Mouse (Mus musculus): ENCODE results near the gene Midn.
A peak's percentile ranks its signal among the peaks of the same experiment; 100 is the strongest.

The Midn gene

DNA sequence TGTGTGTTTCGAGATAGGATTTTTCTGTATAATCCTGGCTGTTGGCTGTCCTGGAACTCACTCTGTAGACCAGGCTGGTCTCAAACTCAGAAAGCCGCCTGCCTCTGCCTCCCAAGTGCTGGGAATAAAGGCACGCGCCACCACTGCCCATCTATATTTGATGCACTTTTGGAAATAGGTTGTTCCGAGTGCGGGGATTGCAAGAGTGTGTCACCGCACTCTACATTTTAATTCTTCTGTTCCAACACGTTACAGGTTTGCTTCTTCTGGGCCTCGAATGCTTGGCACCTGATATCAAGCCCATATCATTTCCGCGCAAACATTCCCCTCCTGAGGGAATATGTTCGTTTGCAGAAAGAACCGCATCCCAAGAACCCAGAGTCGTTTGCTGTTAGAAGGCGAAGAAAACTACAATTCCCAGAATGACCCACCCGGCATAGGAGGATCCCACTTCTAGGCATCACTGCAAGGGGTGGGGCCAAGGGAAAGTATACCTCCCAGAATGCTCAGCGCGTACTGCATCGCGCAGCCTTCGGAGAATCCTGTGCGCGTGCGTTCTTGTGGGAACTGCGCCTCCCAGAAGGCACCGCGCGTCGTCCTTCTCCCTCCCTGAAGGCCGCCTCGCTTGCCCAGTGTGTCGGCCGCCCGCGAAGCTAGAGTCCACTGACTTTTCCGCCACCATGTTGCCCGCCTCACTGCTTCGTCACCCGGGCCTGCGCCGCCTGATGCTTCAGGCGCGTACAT, 6.1 kb upstream of the Midn start:
- ATAC-seq (ENCODE audit: insufficient number of reproducible peaks, low FRiP score, low TSS enrichment), result peak; percentile 56

DNA sequence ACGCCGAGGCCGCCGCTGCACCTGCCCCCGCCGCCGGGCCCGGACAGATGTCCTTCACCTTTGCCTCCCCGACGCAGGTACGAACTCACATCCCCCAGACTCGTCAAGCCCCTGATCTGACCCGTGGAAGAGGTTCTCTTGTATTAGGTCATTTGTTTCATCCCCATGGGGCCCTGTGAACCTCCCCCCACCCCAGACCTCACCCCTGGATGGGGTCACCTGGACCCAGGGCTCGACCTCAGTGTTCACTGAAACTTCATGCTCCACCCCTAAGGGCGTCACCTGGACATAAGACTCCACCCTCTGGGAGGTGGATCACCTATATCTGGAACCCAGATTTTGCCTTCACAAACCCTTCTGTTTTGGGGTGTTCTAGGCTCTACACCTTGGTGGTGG, 5.5 kb upstream of the Midn start:
- no peak for ATAC-seq (ENCODE audit: insufficient number of reproducible peaks, low FRiP score, low TSS enrichment)

DNA sequence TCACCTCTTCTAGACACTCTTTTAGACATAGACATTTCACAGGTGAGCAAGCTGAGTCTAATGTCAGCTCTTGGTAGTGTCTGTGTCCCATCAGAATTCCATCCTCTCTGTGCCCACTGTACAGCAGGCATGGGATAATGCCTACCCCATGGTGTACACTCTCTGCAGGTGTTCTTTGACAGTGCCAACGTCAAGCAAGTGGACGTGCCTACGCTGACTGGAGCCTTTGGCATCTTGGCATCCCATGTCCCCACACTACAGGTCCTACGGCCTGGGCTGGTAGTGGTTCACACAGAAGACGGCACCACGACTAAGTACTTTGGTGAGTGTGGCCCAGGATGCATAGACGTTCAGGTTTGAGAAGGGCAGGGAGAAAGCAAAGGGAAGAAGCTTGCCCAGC, 4.4 kb upstream of the Midn start:
- ATAC-seq (ENCODE audit: insufficient number of reproducible peaks, low FRiP score, low TSS enrichment), result no peak

DNA sequence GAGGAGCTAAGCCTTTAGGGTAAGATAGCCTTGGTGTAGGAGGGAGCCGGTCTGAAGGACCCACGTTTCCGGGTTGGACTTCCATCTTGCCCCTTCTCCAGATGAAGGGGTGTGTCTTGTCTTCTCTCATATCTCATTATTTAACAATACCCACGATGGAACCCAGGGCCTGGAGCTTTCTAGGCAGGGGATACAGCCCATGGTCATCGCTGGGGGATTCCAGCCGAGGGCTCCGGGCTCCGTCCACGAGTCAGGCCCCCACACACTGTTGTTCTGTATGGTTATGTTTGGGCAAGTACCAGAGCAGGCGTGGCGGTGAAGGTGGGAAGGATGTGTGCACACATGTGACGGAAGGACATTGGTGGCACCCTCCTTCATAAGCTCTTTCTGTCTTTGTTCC, 3.9 kb upstream of the Midn start:
- ATAC-seq (ENCODE audit: insufficient number of reproducible peaks, low FRiP score, low TSS enrichment), result no peak

DNA sequence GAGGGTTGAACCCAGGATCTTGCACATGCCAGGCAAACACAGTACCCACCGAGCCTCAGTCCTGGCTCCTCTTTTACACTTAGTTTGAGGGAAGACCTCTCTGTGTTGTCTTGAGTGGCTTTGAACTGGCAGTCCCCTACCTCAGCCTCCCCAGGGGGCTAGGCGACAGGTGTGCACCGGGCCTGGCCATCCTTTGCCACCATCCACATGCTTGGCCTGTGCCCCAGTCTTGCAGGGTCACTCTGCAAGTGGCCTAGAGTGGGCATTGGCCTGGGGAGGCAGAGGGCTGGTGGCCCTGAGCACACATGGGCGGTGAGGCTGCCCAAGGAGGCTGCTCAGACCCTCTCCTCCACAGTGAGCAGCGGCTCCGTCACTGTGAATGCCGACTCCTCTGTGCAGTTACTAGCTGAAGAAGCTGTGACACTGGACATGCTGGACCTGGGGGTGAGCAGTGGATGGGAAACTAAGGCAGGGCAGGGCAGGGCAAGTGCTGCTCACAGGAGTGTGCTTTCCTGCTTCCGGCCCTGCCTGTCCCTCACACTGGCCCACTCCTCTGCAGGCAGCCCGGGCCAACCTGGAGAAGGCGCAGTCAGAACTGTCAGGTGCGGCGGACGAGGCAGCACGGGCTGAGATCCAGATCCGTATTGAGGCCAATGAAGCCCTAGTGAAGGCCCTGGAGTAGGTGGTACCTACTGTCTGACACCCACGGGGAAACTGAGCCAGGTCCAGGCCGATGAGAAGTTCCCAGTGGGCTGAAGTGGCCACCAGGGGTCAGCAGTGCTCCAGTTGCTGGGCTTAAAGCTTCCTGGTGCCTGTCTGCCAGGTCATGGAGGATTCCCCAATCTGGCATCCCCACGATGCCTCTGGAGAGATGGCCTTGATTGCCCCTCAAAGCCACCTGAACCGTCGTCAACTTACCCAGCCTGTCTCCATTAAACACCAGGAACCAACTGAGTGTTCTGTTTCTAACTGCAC, 2.9 kb upstream of the Midn start:
- ATAC-seq (ENCODE audit: insufficient number of reproducible peaks, low FRiP score, low TSS enrichment), result no peak

DNA sequence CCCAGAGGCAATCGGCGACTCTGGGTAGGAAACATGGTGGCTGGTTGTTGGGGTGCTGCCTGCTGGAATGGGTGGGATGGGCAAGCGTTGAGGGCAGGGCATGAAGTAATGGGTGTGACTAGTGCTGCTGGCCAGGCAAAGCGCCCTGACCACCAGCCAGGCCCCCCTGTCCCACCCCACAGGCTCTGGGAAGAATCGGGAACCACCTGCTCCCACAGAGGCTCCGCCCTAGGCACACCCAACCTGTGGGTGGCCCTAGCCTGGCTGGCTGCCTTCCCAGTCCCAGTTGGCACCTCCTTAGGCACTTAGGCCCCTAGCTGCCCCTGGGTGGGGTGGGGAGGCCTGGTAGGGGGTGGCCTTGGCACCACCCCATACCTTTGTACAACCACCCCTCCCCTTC, 2.2 kb upstream of the Midn start:
- ATAC-seq (ENCODE audit: insufficient number of reproducible peaks, low FRiP score, low TSS enrichment), result no peak

DNA sequence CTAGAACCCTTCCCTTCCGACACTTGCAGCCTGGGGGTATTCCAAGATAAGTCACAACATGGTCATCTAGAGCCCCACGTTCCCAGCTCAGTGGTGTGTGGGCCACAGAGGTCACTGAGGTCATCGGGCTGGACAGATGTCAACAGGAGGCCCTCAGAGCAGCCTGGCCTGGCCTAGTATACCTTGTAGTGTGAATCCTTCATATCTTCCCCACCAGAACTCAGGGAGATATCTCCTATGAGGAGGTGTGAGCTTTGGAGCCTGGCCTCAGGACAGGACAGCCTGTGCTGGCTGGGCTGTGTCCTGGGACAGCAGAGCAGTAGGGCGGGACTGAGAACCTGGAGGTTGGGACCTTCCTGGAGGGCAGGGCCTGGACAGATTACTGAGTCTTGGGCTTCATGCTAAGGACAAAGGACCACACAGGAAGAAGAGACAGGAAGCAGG, 1.5 kb upstream of the Midn start:
- no peak for ATAC-seq (ENCODE audit: insufficient number of reproducible peaks, low FRiP score, low TSS enrichment)

DNA sequence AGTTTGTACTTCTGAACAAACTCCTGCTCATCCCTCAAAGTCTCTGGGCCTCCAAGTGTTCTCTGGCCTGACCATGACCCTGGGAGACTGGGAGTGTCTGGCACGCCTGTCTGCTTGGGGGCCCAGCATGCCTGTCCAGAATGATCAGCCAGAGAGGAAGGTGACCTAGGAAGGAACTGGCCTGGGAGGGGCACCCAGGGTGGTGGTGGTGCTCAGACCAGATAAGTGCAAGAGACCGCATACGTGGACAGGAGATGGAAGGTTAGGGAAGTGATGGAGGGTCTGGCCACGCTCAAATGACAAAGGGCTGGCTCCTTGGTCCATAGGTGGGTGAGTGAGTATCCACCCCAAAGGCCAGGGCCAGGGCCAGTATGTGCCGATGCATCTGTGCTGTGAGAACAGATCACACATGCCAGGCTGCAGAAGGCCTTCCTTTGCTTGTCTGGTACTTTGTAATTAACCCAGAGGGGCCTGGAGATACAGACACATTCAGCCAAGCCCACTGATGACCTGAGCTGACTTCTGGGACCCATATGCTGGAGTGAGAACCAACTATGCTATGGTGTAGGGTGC, 840 bp upstream of the Midn start:
- ATAC-seq (ENCODE audit: insufficient number of reproducible peaks, low FRiP score, low TSS enrichment), result no peak

DNA sequence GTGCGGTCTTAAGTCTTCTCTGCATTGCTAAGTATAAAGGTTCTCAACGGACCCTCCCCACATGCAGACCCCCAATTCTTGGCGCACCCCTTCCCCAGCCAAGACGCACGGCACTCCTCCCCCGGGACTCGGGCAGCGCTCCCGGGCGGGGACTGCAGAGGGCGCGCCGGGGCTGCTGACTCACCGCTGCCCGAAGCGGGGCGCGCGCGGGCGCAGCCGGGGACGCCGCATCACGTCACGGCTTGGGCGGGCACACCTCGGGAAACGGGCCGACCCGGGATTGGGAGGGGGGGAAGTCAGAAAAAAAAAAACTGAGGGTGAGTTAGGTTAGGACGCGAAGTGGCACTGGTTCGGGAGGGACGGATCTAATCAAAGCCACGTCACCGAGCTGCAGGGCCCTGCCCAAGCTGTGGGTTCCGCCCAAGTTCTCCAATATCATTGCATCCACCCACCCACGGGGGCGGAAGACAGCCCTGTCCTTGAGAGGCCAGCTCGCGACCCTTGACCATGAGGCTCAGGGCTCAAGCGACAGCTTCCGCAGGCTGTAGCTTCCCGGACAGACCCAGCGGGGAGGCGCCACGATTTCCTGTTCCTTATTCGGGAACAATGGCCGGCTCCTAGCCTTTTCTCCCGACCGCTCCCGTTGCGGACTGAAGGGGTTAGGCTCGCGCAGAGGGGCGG, 678 bp downstream of the Midn start:
- peak; percentile 9; the same call in 1 of the 2 replicates for ATAC-seq (ENCODE audit: insufficient number of reproducible peaks, low FRiP score, low TSS enrichment)

DNA sequence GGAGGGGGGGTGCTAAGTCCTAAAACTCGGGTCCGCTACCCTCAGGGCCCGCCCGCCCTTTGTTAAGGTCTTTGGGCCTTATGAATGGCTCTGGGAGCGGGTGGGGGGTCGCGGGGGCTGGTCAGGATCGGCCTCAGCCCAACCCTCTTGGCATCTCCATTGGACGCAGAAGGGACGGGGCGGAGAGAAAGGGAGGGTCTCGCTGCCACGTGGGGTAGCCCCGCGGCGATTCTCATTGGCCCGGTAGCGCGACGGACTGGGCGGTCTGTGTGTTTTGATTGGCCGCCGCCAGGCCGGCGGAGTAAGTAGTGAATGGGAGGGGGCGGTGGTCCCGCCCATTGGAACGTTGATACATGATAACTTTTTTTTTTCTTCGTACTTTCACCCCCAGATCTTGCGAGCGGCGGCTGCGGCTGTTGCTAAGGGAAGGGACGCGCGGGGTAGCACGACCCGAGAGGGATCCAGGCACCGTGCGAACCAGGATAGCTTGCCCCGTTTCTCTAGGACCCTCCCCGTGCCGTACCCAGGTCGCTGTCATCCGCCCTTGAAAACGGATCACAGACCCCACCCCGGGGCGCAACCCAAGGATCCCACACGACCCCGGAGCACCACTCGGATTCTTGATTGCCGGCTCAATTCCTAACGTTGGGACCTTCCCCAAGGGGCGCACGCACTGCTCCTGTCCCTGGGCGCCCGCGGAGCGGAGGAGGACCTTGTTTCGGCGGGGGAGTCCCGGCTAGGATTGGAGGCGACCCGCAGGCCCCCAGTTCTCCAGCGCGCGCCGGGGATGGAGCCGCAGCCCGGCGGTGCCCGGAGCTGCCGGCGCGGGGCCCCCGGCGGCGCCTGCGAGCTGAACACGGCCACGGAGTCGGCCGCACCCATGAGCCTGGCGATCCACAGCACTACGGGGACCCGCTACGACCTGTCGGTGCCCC, 1.5 kb downstream of the Midn start:
- peak; percentile 39; the same call in 1 of the 2 replicates for ATAC-seq (ENCODE audit: insufficient number of reproducible peaks, low FRiP score, low TSS enrichment)

DNA sequence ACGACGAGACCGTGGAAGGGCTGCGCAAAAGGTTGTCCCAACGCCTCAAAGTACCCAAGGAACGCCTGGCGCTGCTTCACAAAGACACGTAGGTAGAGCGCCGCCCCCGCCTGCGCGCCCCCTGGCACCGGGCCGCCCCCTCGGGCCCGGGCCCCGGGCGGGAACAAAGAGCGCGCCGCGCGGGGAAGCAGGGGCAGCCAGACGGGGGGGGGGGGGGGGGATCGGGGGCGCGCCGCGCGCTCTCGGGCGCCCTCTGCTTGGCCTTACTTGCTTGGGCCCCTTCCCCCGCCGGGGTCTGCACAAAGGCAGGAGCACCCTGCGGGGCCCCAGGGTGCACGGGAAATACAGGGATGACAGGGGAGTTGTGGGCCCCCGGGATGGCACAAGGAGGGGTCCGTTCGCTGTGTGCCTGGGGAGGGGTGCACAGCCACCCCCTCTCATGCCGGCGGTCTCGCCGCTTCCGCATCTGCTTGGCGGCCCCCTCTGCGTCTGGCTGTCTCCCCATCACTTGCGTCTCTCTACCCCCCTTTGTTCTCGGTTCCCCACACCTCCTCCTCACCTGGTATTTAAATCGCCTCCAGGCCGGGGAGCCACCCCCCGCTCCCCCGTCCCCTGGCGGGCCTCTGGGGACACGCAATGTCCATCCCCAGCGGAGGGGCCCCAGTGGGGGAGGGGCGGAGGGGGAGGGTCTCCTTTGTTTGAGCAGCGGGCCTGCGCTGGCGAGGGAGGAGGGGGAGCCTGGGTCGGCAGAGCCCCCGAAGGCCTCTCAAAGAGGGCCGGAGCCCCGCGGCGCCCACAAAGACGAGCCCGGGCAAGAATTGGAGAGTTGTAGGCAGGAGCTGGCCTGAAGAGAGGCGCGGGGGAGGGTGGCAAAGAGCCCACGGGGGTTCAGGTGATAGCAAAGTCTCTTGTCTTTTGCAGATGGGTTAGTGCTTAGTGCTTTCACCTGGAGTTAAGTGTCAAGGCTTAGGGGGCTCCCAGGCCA, 2.4 kb downstream of the Midn start:
- no peak for ATAC-seq (ENCODE audit: insufficient number of reproducible peaks, low FRiP score, low TSS enrichment)

DNA sequence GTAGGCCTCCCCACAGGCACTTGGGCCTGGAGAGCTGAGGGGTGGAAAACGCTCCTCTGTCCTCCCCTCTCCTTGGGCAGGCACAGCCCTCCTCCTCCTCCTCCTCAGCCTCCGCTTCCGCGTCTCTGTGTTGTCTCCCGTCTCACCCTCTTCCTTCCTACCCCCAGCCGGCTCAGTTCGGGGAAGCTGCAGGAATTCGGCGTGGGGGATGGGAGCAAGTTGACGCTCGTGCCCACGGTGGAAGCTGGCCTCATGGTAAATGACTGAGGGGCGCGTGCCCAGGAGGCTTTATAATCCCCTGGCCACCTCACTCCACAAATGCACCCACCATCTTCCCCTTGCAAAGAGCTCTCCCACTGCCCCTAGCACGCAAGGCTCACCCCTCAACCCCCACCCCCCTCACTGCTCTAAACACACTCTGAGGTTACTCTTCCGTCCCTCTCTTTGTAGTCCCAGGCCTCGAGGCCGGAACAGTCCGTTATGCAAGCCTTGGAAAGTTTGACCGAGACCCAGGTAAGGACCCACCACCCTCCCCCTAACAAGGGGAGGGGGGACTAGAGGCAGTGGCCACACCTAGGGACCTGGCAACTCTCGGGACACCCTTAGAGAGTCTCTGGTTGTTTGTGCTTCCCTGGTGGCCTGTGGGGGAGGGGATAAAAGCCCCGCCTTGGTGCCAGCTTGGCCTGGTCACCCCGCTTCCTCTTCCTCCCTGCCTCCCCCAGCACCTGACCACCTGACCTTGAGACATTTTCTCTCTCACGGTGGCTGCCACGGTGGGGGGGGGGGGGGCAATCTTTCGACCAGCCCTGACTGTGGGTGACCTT, 3.4 kb downstream of the Midn start:
- ATAC-seq (ENCODE audit: insufficient number of reproducible peaks, low FRiP score, low TSS enrichment), result no peak

DNA sequence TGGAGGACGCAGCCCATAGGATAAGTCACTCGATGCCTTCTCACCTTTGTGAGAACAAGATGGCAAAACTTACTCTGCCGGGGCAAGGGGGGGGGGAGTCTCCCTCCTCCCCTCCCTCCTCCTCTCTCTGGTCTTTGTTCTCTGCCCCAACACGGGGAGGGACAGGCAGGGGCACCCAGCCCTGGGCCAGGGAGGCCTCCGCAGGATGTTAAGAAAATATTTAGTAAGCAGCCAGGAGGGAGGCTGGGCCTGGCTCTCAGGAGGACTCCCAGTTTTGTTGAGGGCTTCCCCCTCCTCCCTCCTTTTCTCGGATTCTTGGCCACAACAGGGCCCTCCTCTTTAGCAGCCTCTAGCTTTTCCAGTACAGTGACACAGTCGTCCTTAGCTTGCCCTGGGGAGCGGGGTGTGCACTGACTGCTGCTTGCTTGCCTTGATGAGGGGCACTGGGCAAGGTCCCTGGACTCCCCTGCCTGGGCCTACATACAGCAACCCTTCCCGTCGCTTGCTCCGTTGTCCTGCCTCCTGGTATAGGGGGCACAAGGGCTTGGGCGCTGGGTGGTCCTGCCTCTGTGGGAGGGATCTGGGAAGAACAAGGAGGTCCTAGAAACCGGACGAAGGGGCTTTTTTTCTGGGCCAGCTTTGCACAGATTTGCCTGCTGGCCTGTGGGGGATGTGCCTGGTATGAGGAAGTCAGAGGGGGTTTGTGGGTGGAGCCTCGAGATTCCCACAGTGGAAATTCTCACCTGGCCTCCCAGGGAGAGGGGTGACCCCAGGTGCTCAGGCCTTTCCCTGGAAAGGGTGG, 4.2 kb downstream of the Midn start:
- no peak for ATAC-seq (ENCODE audit: insufficient number of reproducible peaks, low FRiP score, low TSS enrichment)

DNA sequence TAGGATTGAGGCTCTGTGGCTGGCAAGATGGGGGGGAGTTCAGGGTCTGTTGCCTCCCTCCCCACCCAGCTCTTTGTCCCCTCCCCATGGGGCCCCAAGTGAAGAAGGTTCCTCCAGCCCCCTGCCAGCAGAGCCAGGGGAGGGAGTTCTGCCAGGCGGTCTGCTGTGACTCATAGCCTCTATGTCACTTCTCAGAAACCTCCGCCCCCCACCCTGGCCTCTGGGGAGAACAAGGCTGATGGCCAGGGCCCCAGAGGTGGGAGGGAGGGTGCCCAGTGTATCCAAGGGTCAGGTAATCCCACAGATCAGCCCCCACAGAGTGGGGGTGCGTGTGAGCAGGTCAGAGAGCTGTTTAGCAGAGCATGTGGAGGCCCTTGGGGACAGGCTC, 4.8 kb downstream of the Midn start:
- ATAC-seq (ENCODE audit: insufficient number of reproducible peaks, low FRiP score, low TSS enrichment), result no peak

DNA sequence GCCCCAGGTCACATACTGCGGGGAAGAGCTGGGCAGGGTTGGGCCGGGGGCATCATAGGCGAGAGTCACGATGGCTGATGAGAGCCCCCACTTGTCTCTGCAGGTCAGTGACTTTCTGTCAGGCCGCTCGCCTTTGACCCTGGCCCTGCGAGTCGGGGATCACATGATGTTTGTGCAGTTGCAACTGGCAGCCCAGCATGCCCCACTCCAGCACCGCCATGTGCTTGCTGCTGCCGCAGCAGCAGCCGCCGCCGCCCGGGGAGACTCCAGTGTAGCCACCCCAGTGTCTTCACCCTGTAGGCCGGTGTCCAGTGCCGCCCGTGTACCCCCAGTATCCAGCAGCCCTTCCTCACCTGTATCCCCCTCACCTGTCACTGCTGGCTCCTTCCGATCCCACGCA, 5.6 kb downstream of the Midn start:
- no peak for ATAC-seq (ENCODE audit: insufficient number of reproducible peaks, low FRiP score, low TSS enrichment)

DNA sequence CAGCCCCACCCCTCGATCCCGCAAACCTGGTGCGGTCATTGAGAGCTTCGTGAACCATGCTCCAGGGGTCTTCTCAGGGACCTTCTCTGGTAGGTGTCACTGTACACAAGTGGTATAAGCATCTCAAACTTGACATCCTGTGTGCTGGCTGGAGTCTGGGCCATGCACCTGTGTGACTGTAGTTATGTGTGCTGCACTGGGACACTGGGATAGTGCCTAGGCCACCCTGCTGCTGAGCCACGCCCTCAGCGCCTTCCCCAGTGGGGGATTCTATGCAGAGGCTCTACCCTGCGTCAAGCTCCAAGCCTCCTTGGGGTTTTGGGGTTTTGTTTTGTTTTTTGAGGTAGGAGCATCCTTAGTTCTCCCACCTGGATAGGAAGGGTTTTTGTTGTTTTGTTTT, 6.3 kb downstream of the Midn start:
- no peak for ATAC-seq (ENCODE audit: insufficient number of reproducible peaks, low FRiP score, low TSS enrichment)

DNA sequence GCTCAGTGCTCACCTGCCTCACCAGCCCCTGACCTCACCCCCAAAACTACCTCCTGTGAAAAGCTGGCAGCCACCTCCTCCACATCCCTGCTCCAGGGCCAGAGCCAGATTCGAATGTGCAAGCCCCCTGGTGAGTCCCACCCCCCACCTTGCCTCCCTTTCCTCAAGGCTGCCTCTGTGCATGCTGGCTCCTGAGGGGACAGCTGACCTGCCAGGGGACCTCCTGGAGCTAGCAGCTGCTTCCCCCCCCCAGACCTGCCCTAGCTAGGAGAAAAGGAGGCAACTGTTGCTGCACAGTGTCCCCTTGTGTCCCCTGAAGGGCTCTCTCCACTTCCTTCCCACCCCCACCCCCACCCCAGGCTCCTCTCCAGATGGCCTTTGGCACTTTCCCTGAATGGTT, 7.2 kb downstream of the Midn start:
- ATAC-seq (ENCODE audit: insufficient number of reproducible peaks, low FRiP score, low TSS enrichment), result no peak

Data from cerebellum, adult (tissue).